Mouse (Mus musculus) limb, embryonic 15.5 days (tissue): ENCODE measurements around the gene 2510009E07Rik. TPM values are rescaled to one million over a fixed set of nuclear protein-coding genes. Genes with fewer than 3 reads are reported as not detected.
"Not testable (repeated sequence)": the region's sequence is repeated elsewhere in the genome, so short reads cannot be mapped to it uniquely, and the experiment has no call there.

Experiments
- ATAC-seq: fragments of 200-750 bp; cut with Nextera tagmentation; 2 replicates; pipeline ENCODE4 v1.8.0; 2017; ENCODE audit warnings: low read depth, moderate TSS enrichment; ENCODE audit not compliant: insufficient number of reproducible peaks, low FRiP score, low TSS enrichment
- H3K27ac ChIP-seq: fragments of 300-500 bp; sonication (generic); 2 replicates; pipeline ENCODE4 v1.5.1; 2015; ENCODE audit warnings: moderate library complexity, mild to moderate bottlenecking, inconsistent platforms
- H3K27me3 ChIP-seq: fragments of 300-500 bp; sonication (generic); 2 replicates; pipeline ENCODE4 v1.6.1; 2015; ENCODE audit warnings: inconsistent platforms
- H3K36me3 ChIP-seq: fragments of 300-500 bp; sonication (generic); 2 replicates; pipeline ENCODE4 v1.6.1; 2015; ENCODE audit warnings: inconsistent platforms
- H3K4me1 ChIP-seq: fragments of 300-500 bp; sonication (generic); 2 replicates; pipeline ENCODE4 v1.6.1; 2015; ENCODE audit warnings: inconsistent platforms
- H3K4me2 ChIP-seq: fragments of 300-500 bp; sonication (generic); 2 replicates; pipeline ENCODE4 v1.6.1; 2015; ENCODE audit warnings: mild to moderate bottlenecking, inconsistent platforms
- H3K4me3 ChIP-seq: fragments of 300-500 bp; sonication (generic); 2 replicates; pipeline ENCODE4 v1.5.1; 2015; ENCODE audit warnings: mild to moderate bottlenecking, inconsistent platforms
- H3K9ac ChIP-seq: fragments of 300-500 bp; sonication (generic); 2 replicates; pipeline ENCODE4 v1.6.1; 2015; ENCODE audit warnings: inconsistent platforms
- H3K9me3 ChIP-seq: fragments of 300-500 bp; sonication (generic); 2 replicates; pipeline ENCODE4 v1.6.1; 2016; ENCODE audit warnings: inconsistent platforms
- WGBS: fragments of 180-500 bp; shearing (Covaris S2); methylation state at CpG from one replicate; pipeline ENCODE4 v1.1.7; 2015; 5-methylcytosine and 5-hydroxymethylcytosine counted together
- polyA plus RNA-seq: library from polyadenylated mRNA; unstranded; fragments of >200 nt; fragmentation: Nextera tagmentation; extraction: Ambion mirVana; gene quantifications from 2 replicates; pipeline ENCODE4 v1.2.1, GENCODE M21; 2015

2510009E07Rik gene
- polyA plus RNA-seq, 1 experiment from 2014 or later, result 27.3 TPM

GRCm38 (mm10) chr16:21673046-21673445 lies 21.4 kb downstream of the 2510009E07Rik start:
- not testable (repeated sequence) for H3K9me3 ChIP-seq, H3K9ac ChIP-seq, H3K27ac ChIP-seq, H3K4me3 ChIP-seq, H3K4me1 ChIP-seq, H3K4me2 ChIP-seq, H3K27me3 ChIP-seq, ATAC-seq
- H3K36me3 ChIP-seq, result peaks cover 21% of the 10 kb centered on the region

GRCm38 (mm10) chr16:21671878-21672277 lies 22.6 kb downstream of the 2510009E07Rik start:
- Histone ChIP-seq H3K36me3 (peaks cover 13% of the 10 kb centered on the region), H3K27ac (no peak overlapping the region), H3K9ac (no peak overlapping the region), H3K27me3 (no peaks in the 10 kb centered on the region), H3K4me1 (no peaks in the 10 kb centered on the region), H3K4me3 (no peak overlapping the region), H3K9me3 (no peaks in the 10 kb centered on the region), H3K4me2 (no peak overlapping the region)
- ATAC-seq, result no peak
- 87% methylated on average over 4 of the region's 4 CpGs for WGBS

GRCm38 (mm10) chr16:21665423-21665986 lies 29.0 kb downstream of the 2510009E07Rik start:
- H3K9ac ChIP-seq, result no peak overlapping the region
- H3K4me3 ChIP-seq, result no peak overlapping the region
- H3K9me3 ChIP-seq, result no peaks in the 10 kb centered on the region
- ATAC-seq, result no peak
- no peaks in the 10 kb centered on the region for H3K4me1 ChIP-seq
- WGBS, result 30% methylated on average over 4 of the region's 4 CpGs
- H3K36me3 ChIP-seq, result peaks cover 5% of the 10 kb centered on the region; the same call in 1 of the 2 replicates
- no peak overlapping the region for H3K4me2 ChIP-seq
- no peaks in the 10 kb centered on the region for H3K27me3 ChIP-seq
- H3K27ac ChIP-seq, result no peak overlapping the region

GRCm38 (mm10) chr16:21664633-21665363 lies 29.7 kb downstream of the 2510009E07Rik start:
- no peak for ATAC-seq
- no peak overlapping the region for H3K9ac ChIP-seq
- no peak overlapping the region for H3K27ac ChIP-seq
- H3K27me3 ChIP-seq, result no peaks in the 10 kb centered on the region
- no peaks in the 10 kb centered on the region for H3K4me1 ChIP-seq
- H3K9me3 ChIP-seq, result no peaks in the 10 kb centered on the region
- H3K4me2 ChIP-seq, result no peak overlapping the region
- peaks cover 6% of the 10 kb centered on the region; the same call in 1 of the 2 replicates for H3K36me3 ChIP-seq
- no peak overlapping the region for H3K4me3 ChIP-seq
- WGBS, result 35% methylated on average over 18 of the region's 18 CpGs

- H3K27me3 ChIP-seq, result no peaks in the 10 kb centered on the region
- no peak overlapping the region for H3K9ac ChIP-seq
- H3K4me3 ChIP-seq, result no peak overlapping the region
- 88% methylated on average over 9 of the region's 9 CpGs for WGBS
- H3K4me2 ChIP-seq, result no peak overlapping the region
- peaks cover 30% of the 10 kb centered on the region for H3K36me3 ChIP-seq
- H3K27ac ChIP-seq, result no peak overlapping the region
- H3K4me1 ChIP-seq, result no peaks in the 10 kb centered on the region
- ATAC-seq, result no peak
- no peaks in the 10 kb centered on the region for H3K9me3 ChIP-seq
Observed at GRCm38 (mm10) chr16:21655961-21656360, 38.5 kb downstream of the 2510009E07Rik start.

GRCm38 (mm10) chr16:21655291-21655690 lies 39.2 kb downstream of the 2510009E07Rik start:
- no peaks in the 10 kb centered on the region for H3K9me3 ChIP-seq
- no peak overlapping the region for H3K4me2 ChIP-seq
- no peaks in the 10 kb centered on the region for H3K27me3 ChIP-seq
- no peak for ATAC-seq
- no peaks in the 10 kb centered on the region for H3K4me1 ChIP-seq
- peaks cover 30% of the 10 kb centered on the region for H3K36me3 ChIP-seq
- H3K9ac ChIP-seq, result no peak overlapping the region
- WGBS, result 57% methylated on average over 6 of the region's 6 CpGs
- H3K27ac ChIP-seq, result no peak overlapping the region
- H3K4me3 ChIP-seq, result no peak overlapping the region

- Histone ChIP-seq H3K4me2 (no peak overlapping the region), H3K27me3 (no peaks in the 10 kb centered on the region), H3K36me3 (peaks cover 25% of the 10 kb centered on the region), H3K9me3 (no peaks in the 10 kb centered on the region), H3K9ac (no peak overlapping the region), H3K27ac (no peak overlapping the region), H3K4me3 (no peak overlapping the region), H3K4me1 (no peaks in the 10 kb centered on the region)
- no peak for ATAC-seq
- 89% methylated on average over 5 of the region's 5 CpGs for WGBS
Observed at GRCm38 (mm10) chr16:21654384-21654783, 40.1 kb downstream of the 2510009E07Rik start.

GRCm38 (mm10) chr16:21653151-21653550 lies 41.3 kb downstream of the 2510009E07Rik start:
- no peak overlapping the region for H3K27ac ChIP-seq
- H3K4me3 ChIP-seq, result no peak overlapping the region
- ATAC-seq, result no peak
- H3K4me1 ChIP-seq, result no peaks in the 10 kb centered on the region
- H3K27me3 ChIP-seq, result no peaks in the 10 kb centered on the region
- H3K4me2 ChIP-seq, result no peak overlapping the region
- no peak overlapping the region for H3K9ac ChIP-seq
- 74% methylated on average over 15 of the region's 15 CpGs for WGBS
- H3K36me3 ChIP-seq, result peaks cover 26% of the 10 kb centered on the region
- no peaks in the 10 kb centered on the region for H3K9me3 ChIP-seq

GRCm38 (mm10) chr16:21651161-21651560 lies 43.3 kb downstream of the 2510009E07Rik start:
- no peak for ATAC-seq
- peaks cover 4% of the 10 kb centered on the region; the same call in 1 of the 2 replicates for H3K4me1 ChIP-seq
- H3K9ac ChIP-seq, result no peak overlapping the region
- H3K27me3 ChIP-seq, result no peaks in the 10 kb centered on the region
- H3K27ac ChIP-seq, result no peak overlapping the region
- H3K4me2 ChIP-seq, result no peak overlapping the region
- no peaks in the 10 kb centered on the region for H3K9me3 ChIP-seq
- H3K4me3 ChIP-seq, result no peak overlapping the region
- peaks cover 30% of the 10 kb centered on the region for H3K36me3 ChIP-seq
- WGBS, result 82% methylated on average over 4 of the region's 4 CpGs

GRCm38 (mm10) chr16:21650289-21650688 lies 44.2 kb downstream of the 2510009E07Rik start:
- Histone ChIP-seq H3K4me3 (no peak overlapping the region), H3K4me1 (peaks cover 4% of the 10 kb centered on the region; the same call in 1 of the 2 replicates), H3K27ac (no peak overlapping the region), H3K9ac (no peak overlapping the region), H3K4me2 (no peak overlapping the region), H3K9me3 (no peaks in the 10 kb centered on the region), H3K36me3 (peaks cover 30% of the 10 kb centered on the region), H3K27me3 (no peaks in the 10 kb centered on the region)
- 77% methylated on average over 3 of the region's 3 CpGs for WGBS
- ATAC-seq, result no peak

- WGBS, result 79% methylated on average over 4 of the region's 4 CpGs
- ATAC-seq, result no peak
- peaks cover 16% of the 10 kb centered on the region for H3K4me1 ChIP-seq
- H3K27me3 ChIP-seq, result no peaks in the 10 kb centered on the region
- H3K36me3 ChIP-seq, result peaks cover 30% of the 10 kb centered on the region
- no peak overlapping the region for H3K4me2 ChIP-seq
- no peak overlapping the region for H3K4me3 ChIP-seq
- no peak overlapping the region for H3K9ac ChIP-seq
- no peak overlapping the region for H3K27ac ChIP-seq
- H3K9me3 ChIP-seq, result no peaks in the 10 kb centered on the region
Observed at GRCm38 (mm10) chr16:21648800-21649199, 45.7 kb downstream of the 2510009E07Rik start.

- no peak overlapping the region for H3K27ac ChIP-seq
- H3K4me3 ChIP-seq, result no peak overlapping the region
- no peak overlapping the region for H3K4me2 ChIP-seq
- ATAC-seq, result no peak
- peaks cover 22% of the 10 kb centered on the region for H3K4me1 ChIP-seq
- H3K27me3 ChIP-seq, result no peaks in the 10 kb centered on the region
- H3K36me3 ChIP-seq, result peaks cover 14% of the 10 kb centered on the region
- WGBS, result 70% methylated on average over 3 of the region's 3 CpGs
- H3K9me3 ChIP-seq, result no peaks in the 10 kb centered on the region
- H3K9ac ChIP-seq, result no peak overlapping the region
Observed at GRCm38 (mm10) chr16:21646496-21646895, 48.0 kb downstream of the 2510009E07Rik start.
